Mouse (Mus musculus): Measurements from ENCODE around the gene Ostf1.
"Not testable (repeated sequence)": the region's sequence is repeated elsewhere in the genome, so short reads cannot be mapped to it uniquely, and the experiment has no call there.

Ostf1 gene

GRCm38 (mm10) chr19:18598265-18598926, 33.2 kb downstream of the Ostf1 start:
- DNase-seq, result no peak

- no peak for DNase-seq
Observed at GRCm38 (mm10) chr19:18597772-18598171, 33.9 kb downstream of the Ostf1 start.

DNA sequence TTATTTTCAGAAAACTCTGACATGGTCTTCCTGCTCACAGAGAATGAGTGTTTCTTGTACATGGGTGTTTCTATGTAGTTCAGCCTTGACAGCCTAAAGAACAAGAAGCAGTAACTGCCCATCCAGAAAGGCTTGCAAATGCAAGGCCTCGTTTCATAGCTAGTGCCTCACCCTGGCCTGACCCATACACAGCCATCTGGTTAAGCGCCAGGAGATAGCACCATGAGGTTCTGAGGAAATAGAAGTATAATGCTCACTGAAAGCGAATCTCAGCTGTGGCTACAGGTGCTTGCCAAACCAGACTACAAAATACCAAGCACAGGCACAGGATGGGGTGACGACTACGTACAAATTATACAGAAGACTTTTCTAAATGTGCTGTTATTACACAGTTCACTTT, 34.7 kb downstream of the Ostf1 start:
- no peak for DNase-seq

DNA sequence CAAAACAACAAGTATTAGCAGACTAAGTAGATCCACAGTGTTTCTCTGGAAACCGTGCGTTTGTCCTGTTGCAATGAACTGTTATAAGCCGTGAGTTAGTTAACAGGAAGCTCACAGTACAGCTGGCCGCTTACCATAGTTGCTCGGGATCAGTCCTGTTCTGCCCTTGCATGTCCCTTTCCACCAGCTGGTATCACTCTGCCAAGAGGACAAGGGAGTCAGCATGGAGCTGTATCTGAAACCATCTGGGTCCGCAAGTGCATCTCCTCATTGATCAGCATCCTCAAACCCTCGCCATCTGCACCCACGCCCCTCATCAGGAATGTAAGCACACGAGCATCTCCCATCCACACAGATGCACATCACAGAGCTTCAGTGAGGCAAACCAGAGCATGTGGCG, 37.9 kb downstream of the Ostf1 start:
- DNase-seq, result no peak

DNA sequence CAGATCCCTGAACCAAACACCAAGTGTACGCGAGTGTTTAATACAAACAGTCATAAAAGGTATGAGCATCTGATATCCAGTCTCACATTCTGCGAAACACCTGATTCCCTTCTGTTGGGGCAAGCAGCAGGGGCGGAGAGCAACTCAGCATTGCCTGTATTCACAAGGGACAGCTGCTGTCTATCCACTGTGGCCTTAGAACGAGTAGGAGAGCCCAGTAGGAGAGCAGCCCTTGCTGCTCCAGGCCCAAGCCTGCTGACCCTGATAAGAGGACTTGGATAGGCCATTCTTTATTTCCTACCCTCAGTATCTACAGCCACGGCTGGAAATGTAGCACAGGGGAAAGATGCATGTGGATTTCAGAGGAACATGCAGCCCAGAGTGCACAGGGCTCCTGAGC, 38.7 kb downstream of the Ostf1 start:
- DNase-seq, result no peak

DNA sequence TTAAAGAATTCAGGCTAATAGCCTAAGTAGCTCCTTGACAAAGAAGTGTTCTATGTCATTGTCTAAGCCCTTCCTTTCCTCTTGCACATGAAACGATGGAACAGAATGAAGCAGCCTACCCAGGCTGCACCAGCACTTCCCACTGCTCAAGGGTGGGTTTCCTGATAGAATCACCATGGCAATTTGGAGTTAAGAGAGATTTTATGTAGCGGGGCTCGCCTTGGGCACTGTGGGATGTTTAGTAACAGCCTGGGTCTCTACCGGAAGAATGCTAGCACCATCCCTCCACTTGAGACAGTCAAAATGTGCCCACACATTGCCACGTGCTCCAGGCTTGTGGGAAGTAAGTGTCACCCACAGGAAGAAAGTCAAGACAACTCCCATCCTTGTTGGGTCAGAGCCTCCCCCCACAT, 40.7 kb downstream of the Ostf1 start:
- no peak for DNase-seq

DNA sequence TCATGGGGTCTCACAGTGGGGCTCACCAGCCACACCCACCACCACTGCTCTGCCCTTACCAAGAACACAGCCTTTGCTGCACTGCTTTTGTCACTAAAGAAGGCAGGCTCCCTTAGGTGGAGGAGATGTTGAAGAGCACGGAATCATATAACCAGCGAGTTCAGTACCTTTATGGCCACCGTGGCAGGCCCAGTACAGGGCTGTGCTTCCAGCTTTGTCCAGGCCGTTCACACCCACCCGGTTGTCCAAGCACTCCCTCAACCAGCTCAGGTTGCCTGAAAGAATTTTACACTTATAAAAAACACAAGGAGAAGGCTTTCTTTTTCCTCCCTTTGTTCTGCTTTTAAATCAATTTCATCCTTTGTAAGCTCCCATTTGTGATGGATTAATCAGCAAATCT, 41.4 kb downstream of the Ostf1 start:
- no peak for DNase-seq

- no peak for DNase-seq
Observed at GRCm38 (mm10) chr19:18589276-18589675, 42.3 kb downstream of the Ostf1 start.

DNA sequence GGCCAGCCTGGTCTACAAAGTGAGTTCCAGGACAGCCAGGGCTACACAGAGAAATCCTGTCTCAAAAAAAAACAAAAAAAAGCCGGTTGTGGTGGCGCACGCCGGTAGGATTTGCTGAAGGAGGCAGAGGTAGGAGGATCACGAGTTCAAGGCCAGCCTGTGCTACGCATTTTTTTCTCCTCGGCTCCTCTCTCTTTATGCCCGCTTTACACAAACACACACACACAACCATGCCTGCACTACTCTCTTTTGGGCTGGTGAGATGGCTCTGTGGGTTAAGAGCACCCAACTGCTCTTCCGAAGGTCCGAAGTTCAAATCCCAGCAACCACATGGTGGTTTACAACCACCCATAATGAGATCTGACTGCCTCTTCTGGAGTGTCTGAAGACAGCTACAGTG, 42.8 kb downstream of the Ostf1 start:
- DNase-seq, result not testable (repeated sequence)

- no peak for DNase-seq
Observed at GRCm38 (mm10) chr19:18588243-18588642, 43.4 kb downstream of the Ostf1 start.

- DNase-seq, result no peak
Observed at GRCm38 (mm10) chr19:18587118-18587517, 44.5 kb downstream of the Ostf1 start.

GRCm38 (mm10) chr19:18584621-18585020, 47.0 kb downstream of the Ostf1 start:
- DNase-seq, result no peak

DNA sequence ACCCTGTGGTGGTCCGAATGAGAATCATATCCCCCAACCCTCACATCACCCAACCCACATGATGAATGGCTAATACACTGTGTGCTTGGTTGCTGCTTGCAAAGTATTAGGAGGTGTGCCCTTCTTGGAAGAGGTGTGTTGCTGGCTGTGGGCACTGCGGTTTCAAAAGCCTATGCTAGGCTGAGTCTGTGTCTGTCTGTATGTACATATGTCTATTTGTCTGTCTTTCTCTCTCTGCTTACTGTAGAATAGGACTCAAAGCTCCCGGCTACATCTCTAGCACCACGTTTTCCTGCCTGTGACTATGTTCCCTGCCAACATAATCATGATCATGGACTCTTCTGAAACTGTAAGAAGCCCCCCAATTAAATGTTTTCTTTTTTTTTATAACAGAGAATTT, 47.9 kb downstream of the Ostf1 start:
- no peak for DNase-seq

- no peak for DNase-seq
Observed at GRCm38 (mm10) chr19:18582887-18583286, 48.7 kb downstream of the Ostf1 start.

GRCm38 (mm10) chr19:18582226-18582625, 49.4 kb downstream of the Ostf1 start:
- DNase-seq, result no peak

DNA sequence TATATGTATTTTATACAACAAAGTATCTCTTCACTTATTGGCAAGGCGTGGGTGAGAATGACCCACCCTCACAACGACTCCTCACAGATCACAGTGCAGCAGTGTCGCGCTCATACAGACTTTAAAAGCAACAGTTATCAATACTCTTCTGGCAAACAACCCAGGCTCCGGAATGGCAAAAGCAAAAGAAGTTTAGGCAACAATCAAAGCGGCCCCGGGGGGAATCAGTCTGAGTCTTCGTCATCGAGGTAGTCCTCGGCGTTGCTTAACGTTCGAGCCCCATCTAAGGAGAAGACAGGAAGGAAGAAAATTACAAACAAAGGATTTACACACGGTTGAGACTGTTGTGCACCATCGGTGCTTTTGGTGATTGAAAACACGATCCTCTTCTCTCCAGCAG, 50.6 kb downstream of the Ostf1 start:
- DNase-seq, result no peak

GRCm38 (mm10) chr19:18579012-18579358, 52.6 kb downstream of the Ostf1 start:
- no peak for DNase-seq

DNA sequence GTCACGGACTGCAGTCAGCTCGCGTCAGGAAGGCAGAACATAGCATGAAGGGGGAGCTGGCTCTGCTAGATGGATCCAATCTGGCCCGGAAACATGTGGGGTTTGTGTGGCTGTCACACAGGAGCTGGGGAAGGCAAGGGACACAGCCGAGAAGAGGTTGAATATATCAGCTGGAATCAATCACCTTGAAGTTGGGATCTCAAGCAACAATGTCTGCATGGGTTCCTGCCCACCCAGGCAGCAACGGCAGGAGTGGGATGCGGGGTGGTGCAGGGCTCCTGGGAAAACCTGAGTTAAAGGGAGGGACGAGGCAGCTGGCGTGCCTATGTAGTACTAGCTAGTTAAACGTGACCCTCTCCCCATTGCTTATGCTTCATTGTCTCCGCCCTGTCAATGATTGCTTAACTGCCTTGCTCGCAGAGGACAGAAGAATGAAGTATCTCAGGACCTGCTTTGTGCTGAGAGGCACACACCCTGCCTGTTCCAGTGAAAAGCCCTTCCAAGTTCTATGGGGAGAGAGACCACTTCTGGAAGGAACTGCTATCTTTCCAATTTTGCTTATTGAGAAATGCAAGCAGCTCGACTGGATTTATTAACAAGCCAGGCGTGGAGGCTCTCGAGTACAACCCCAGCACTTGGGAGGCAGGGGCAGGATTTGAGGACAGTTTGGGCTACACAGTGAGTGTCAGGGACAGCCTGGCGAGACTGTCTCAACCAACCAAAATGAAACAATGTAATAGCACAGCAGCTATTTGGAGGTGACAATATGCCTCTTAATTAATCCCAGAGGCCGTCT, 53.2 kb downstream of the Ostf1 start:
- DNase-seq, result no peak

DNA sequence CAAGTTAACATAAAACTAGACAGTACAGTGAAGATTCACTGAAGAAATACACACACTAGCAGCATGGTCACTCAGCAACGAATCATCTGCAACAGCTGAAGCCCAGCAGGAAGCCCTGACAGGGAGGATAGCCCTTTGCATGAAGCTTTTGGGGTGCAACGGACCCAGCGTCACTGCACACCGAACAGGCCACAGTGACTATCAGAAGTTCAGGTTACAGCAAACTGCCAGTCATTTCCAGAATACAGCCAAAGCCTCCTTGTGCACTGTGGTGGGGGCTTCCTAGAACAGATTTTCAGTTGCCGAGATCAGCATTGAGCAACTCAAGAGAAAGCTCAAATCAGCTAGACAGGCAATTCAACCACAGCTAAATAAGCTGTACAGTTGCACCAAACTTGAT, 54.3 kb downstream of the Ostf1 start:
- no peak for DNase-seq

DNA sequence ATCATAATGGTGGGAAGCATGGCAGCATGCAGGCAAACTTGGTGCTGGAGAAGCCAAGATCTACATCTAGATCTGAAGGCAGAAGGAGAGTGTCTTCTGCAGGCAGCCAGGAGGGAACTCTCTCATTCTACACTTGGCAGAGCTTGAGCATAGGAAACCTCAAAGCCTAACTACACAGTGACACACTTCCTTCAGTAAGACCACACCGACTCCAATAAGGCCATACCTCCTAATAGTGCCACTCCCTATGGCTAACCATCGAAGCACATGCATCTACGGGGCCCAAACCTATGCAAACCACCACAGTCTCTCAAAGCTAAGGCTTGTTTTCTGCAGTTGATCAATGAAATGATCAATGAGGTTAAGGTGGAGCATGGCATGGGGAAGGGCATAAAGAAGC, 55.7 kb downstream of the Ostf1 start:
- DNase-seq, result no peak

DNA sequence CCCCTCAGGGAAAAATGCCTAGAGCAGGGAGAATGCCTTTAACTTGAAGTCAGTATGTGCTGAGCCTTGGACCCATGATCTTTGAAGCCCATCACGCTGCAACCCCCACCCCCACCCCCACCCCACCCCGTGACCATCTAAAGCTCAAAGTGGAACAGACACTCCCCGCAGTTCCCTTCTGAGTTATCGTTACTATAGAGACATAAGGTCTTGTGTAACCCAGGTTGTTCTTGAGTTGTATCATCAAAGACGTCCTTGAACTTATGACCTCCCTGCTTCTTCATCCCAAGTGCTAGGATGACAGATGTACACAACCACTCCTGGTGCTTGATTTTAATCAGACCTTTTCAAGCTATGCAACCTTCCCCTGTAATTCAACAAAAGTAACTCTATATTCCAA, 57.7 kb downstream of the Ostf1 start:
- no peak for DNase-seq

- no peak for DNase-seq
Observed at GRCm38 (mm10) chr19:18573443-18573842, 58.2 kb downstream of the Ostf1 start.

DNA sequence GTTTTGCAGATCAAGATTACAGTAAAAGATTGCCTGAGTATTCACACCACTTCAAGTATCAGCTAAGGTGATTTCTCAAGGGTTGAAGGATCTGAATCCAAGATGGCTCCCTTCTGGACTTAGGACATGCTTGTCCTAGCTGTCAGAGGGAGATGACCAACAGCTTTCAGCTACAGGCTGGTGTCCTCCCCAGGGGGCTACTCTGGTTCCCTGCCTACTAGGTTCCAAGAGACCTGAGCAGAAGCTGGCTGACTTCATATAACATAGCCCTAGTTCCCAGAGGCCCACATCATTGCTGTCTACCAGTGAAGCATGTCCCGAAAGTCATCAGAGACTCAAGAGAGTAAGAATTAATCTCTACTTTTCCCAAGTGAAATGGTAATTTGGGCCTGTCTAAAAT, 62.1 kb downstream of the Ostf1 start:
- DNase-seq, result no peak

DNA sequence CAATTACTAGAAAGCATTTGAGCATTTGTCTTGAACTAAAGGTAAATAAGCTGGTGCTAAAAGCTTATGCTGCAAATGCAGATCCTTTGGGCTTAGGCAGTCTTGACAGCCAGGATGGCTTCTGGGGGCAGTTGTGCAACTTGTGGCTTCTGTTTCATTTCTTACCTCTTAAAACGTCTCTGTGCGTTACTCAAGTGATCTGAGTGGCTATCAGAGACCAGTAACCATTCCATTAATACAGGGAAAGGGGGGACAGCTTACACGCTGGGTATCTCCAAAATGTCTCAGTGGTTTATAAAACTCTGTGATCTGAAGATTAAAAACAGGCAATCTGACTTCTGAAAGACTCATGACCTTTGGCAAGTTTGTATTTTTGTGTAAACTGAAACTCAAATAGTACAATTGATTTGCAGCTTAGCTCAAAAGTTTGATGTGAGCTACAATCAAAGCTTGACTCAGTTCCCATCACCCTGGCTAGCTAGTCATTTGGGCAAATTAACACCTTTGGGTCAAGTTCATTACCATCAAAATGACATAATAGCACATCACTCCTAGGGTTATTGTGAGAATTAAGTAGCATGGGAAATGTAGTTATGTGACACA, 62.7 kb downstream of the Ostf1 start:
- no peak for DNase-seq

Measured in cerebellum, adult 11 months (tissue).